Mouse (Mus musculus): Measurements from ENCODE around the gene Otogl.

GRCm38 (mm10) chr10:107829151-107829550 lies 82.8 kb downstream of the Otogl start:
- TF ChIP-seq GATA1 (IDR thresholded peaks at IDR 0.05; ENCODE audit: borderline replicate concordance, low read length) (no peak), CTCF (IDR thresholded peaks at IDR 0.05; ENCODE audit: low read depth, low read length) (no peak), POLR2AphosphoS5 (IDR thresholded peaks at IDR 0.05; ENCODE audit: insufficient replicate concordance, low read depth, low read length) (no peak), TAL1 (conservative IDR thresholded peaks at IDR 0.05; ENCODE audit: low read depth, low read length) (no peak), GATA2 (IDR thresholded peaks at IDR 0.05; ENCODE audit: borderline replicate concordance, low read depth, low read length) (no peak)

Data from G1E (cell line).